Mouse (Mus musculus) T-cell, adult 2 months (primary cell): Measurements from ENCODE around the gene Abcd4.

Experiments used
- DNase-seq: peaks from one replicate; pipeline ENCODE4 v3.0.0; 2022; ENCODE audit warnings: low spot score

The Abcd4 gene

GRCm38 (mm10) chr12:84616977-84617630 is at the start of gene Abcd4:
Abcd4 (minus strand) TSS chr12:84617413.
- DNase-seq, result peak; percentile 93

GRCm38 (mm10) chr12:84653912-84654311 is 36.7 kb upstream of the Abcd4 start:
- DNase-seq, result peak; percentile 38

DNA sequence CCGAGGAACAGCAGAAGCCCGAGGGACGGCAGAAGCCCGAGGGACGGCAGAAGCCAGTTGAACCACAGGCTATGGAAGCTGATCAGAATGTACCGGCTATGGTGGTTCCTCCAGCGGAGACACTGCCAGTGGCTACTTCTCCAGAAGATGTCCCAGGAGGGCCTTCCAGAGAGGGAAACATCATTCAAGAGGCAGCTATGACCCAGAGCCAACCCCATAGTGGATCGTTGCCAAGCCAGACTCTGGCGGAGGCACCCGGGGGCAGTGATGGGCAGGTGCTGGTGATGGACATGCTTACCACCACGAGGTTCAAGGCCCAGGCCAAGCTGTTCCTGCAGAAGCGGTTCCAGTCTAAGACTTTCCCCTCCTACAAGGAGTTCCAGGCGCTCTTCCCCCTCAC is 33.0 kb upstream of the Abcd4 start:
- DNase-seq, result no peak

- DNase-seq, result no peak
Measured at GRCm38 (mm10) chr12:84640654-84641053, 23.4 kb upstream of the Abcd4 start, which contains the start of gene Vrtn. Vrtn (plus strand) TSS chr12:84641019.

- DNase-seq, result no peak
Measured at GRCm38 (mm10) chr12:84640253-84640652, 23.0 kb upstream of the Abcd4 start.

DNA sequence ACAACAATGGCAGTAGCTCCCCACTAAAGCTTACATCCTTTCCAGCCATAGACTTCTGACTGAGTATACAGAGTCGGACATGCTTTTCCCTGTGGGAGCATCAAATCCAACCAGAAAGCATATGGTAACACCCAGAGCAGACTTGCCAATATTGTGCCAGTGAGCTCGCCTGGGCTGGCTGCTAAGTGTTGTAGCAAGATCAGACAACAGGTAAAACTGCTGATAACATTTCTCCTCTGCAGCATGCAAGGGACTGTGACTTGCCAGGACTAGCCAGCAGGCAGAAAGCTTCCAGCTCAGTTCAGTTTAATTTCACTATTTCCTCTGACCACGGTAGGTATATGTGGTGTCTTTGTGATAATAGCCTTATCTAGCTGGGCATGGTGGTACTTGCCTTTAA is 14.7 kb upstream of the Abcd4 start:
- no peak for DNase-seq

GRCm38 (mm10) chr12:84625116-84625515 is 7.9 kb upstream of the Abcd4 start:
- no peak for DNase-seq

GRCm38 (mm10) chr12:84624601-84625000 is 7.4 kb upstream of the Abcd4 start:
- DNase-seq, result no peak

DNA sequence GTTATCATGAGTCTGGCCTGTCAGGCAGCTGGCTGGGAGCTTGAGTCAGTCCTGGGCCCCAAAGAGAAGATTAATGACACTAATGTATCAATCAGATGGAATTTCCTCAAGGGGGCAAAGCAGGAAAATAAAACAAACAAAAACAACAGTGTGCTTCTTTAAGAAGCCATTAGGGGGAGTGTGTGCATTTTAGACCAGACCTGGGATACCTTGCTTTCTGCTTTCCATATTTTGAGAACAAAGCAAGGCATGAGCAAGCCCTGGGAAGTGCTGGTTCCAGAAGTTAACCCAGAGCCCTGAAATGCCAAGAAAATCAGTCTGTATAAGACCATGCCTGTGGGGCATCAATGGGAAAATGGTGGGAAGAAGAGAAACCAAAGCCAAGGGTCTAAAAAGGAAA is 3.8 kb upstream of the Abcd4 start:
- no peak for DNase-seq

DNA sequence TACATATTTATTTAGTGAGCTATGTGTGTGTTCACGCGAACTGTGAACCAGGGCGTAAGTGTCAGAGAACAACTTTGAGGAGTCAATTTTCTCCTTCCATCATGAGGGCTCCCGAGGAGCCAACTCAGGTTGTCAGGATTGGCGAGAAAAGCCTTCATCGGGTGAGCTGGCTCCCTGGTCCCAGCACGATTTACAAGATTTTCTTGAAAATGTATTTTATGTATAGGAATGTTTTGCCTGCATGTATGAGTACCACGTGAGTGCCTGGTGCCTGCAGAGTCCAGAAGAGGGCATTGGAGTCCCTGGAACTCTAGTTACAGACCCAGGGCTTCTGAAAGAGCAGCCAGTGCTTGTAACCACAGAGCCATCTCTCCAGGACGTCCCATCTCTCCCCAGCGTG is 450 bp upstream of the Abcd4 start:
- DNase-seq, result no peak

- DNase-seq, result no peak
Measured at GRCm38 (mm10) chr12:84614524-84614923, 2.7 kb downstream of the Abcd4 start.

GRCm38 (mm10) chr12:84614001-84614400 is 3.2 kb downstream of the Abcd4 start:
- no peak for DNase-seq

GRCm38 (mm10) chr12:84612518-84612917 is 4.7 kb downstream of the Abcd4 start:
- no peak for DNase-seq

DNA sequence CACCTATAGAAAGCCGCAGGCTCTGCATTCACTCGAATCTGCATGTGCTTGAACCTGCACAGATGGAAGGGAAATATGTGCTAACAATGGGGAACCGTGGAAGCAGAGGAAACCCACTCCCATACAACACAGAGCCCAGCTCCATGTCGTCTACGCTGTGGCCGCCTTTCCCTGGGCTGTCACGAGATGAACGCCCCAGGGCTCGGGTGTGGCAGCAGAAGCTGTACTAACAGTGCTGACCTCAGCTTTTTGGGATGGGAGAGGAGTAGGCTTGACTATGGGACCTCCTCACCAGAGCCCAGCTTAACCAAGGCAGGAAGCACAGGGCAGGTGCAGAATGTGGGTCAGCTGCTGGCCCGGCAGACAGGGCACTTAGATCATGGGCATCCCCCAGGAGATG is 5.5 kb downstream of the Abcd4 start:
- no peak for DNase-seq

GRCm38 (mm10) chr12:84605860-84606259 is 11.4 kb downstream of the Abcd4 start:
- no peak for DNase-seq

DNA sequence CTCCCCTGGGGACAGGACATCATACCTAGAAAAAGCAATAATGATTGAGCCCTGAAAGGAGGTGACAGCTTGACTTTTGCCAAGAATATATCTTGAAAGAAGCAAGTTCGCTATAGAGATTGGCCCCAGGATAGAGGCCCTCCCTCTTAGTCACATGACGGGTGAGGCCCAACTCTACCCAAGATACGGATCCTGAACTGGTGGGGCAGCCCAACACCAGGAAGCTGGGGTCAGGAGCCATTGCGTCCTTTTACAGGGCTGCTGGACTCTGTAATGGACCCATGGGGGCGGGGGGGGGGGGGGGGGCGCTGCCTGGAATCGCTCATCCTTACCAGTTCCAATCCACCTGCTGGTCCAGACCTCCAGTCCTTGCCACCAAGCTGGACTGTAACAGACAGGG is 13.2 kb downstream of the Abcd4 start:
- DNase-seq, result no peak

GRCm38 (mm10) chr12:84598324-84598723 is 18.9 kb downstream of the Abcd4 start:
- no peak for DNase-seq

GRCm38 (mm10) chr12:84589825-84590761 is 27.1 kb downstream of the Abcd4 start:
- peak; percentile 83 for DNase-seq

- DNase-seq, result no peak
Measured at GRCm38 (mm10) chr12:84581285-84581684, 35.9 kb downstream of the Abcd4 start.

- no peak for DNase-seq
Measured at GRCm38 (mm10) chr12:84578440-84578770, 38.8 kb downstream of the Abcd4 start.

- no peak for DNase-seq
Measured at GRCm38 (mm10) chr12:84577768-84578439, 39.3 kb downstream of the Abcd4 start.

DNA sequence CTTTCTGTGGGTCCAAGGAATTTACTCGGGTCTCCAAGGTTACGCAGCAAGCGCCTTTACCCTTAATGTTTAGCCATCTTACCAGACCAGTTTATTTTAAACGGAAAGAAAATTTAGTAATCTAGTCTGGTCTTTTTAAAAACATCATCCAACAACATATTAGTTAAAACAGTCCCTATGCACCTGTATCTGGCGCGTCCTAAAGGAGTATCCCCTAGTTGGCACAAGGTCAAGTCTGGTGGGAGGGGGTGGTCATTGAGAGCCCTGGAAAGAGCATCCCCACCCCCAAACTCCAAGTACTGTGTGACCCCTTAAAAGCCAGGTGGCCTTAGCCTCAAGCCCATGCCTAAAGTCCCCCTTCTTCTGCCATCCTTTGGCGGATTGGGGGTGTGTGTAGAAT is 44.1 kb downstream of the Abcd4 start:
- DNase-seq, result no peak

- DNase-seq, result no peak
Measured at GRCm38 (mm10) chr12:84572341-84572720, 44.9 kb downstream of the Abcd4 start.
